Mouse (Mus musculus): ENCODE results near the gene Ms4a10. TPM values are rescaled to one million over a fixed set of nuclear protein-coding genes. Genes with fewer than 3 reads are reported as not detected.

Gene Ms4a10
- 0.20 TPM in 1 of 2 replicates, not detected in the other for polyA plus RNA-seq (2016; fragmentation: Nextera tagmentation; extraction: Ambion mirVana)

GRCm38 (mm10) chr19:10974238-10974865 is at the start of gene Ms4a10:
TSS of gene Ms4a10 (minus strand) at chr19:10974670.
- WGBS = 34% methylated on average over 4 of the region's 4 CpGs
- DNase-seq (ENCODE audit: low spot score) = no peak

GRCm38 (mm10) chr19:11022382-11022781 is 47.9 kb upstream of the Ms4a10 start:
- no peak for DNase-seq (ENCODE audit: low spot score)
- no peaks in the 10 kb centered on the region for H3K9me3 ChIP-seq
- no peak overlapping the region for H3K27ac ChIP-seq
- H3K4me1 ChIP-seq = no peaks in the 10 kb centered on the region
- H3K36me3 ChIP-seq = no peaks in the 10 kb centered on the region
- H3K4me3 ChIP-seq = no peak overlapping the region
- H3K27me3 ChIP-seq (ENCODE audit: insufficient read depth, poor library complexity, severe bottlenecking) = no peaks in the 10 kb centered on the region

More at GRCm38 (mm10) chr19:10974238-10974865, at the start of gene Ms4a10:
- Histone ChIP-seq H3K9me3 (no peaks in the 10 kb centered on the region), H3K4me1 (peaks cover 10% of the 10 kb centered on the region), H3K27me3 (ENCODE audit: insufficient read depth, poor library complexity, severe bottlenecking) (peaks cover 9% of the 10 kb centered on the region; the same call in 1 of the 2 replicates), H3K27ac (no peak within 1 kb of the TSS), H3K4me3 (no peak within 1 kb of the TSS), H3K36me3 (no peaks in the 10 kb centered on the region)

DNA sequence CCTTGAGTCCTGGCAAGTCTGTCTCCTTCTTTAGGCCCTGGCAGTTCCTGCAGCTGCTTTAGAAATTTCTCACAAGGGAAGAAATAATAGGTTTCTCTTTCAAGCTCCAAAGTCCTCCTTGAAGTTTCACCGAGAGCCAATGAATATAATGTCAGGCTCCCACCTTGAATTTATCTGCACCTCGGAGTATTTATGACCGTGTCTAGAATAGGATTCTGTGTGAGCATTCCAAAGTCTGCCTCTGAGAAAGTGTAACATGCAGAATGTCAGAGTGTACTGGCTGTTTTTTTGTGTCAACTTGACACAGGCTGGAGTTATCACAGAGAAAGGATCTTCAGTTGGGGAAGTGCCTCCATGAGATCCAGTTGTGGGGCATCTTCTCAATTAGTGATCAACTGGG is 43.4 kb upstream of the Ms4a10 start, which contains the start of gene Ms4a18:
TSS of gene Ms4a18 (minus strand) at position 141 of the 400 bp plus-strand sequence.
- Histone ChIP-seq H3K9me3 (no peaks in the 10 kb centered on the region), H3K27me3 (ENCODE audit: insufficient read depth, poor library complexity, severe bottlenecking) (no peaks in the 10 kb centered on the region), H3K36me3 (no peaks in the 10 kb centered on the region), H3K27ac (no peak within 1 kb of the TSS), H3K4me3 (no peak within 1 kb of the TSS), H3K4me1 (no peaks in the 10 kb centered on the region)
- WGBS = 75% methylated on average over 3 of the region's 3 CpGs
- no peak for DNase-seq (ENCODE audit: low spot score)

DNA sequence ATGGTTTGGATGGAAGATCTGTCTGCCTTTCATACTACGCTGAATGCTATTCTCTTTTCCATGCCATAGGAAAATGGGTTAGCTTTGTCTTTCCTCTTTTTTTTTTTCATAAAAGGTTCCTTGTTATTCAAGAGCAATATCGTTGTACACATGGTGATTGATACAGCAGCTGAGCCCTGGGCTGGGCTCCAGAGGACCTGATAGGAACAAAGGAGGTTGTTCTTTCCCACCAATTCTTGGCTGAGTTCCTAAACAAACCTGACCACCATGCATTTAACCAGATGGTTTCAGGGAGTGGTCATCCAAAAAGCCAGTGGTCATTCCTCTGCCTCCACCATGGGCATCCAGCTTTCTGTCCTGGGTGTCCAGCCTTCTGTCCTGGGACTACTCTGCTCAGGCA is 42.8 kb upstream of the Ms4a10 start:
- H3K9me3 ChIP-seq = no peaks in the 10 kb centered on the region
- no peaks in the 10 kb centered on the region for H3K27me3 ChIP-seq (ENCODE audit: insufficient read depth, poor library complexity, severe bottlenecking)
- H3K27ac ChIP-seq = no peak overlapping the region
- WGBS = 75% methylated on average over 2 of the region's 2 CpGs
- DNase-seq (ENCODE audit: low spot score) = no peak
- no peaks in the 10 kb centered on the region for H3K4me1 ChIP-seq
- H3K4me3 ChIP-seq = no peak overlapping the region
- H3K36me3 ChIP-seq = no peaks in the 10 kb centered on the region

DNA sequence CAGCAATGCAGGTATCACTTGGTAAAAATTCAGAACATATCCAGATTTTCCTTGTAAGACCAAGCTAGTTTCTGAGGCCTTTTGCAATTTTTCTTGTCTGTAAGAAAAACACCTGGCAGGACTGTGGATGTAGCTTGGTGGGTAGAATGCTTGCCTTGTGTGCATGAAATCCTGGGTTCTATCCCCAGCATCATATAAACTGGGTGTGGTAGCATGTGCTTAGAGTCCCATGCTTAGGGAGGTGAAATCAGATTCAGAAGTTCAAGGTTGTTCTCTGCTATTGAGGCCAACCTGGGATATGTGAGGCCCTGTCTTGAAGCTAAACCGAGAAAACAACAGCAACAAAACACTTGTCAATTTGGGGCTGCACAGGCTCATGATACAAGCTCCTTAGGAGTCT is 41.5 kb upstream of the Ms4a10 start:
- Histone ChIP-seq H3K36me3 (no peaks in the 10 kb centered on the region), H3K9me3 (no peaks in the 10 kb centered on the region), H3K4me3 (no peak overlapping the region), H3K27me3 (ENCODE audit: insufficient read depth, poor library complexity, severe bottlenecking) (no peaks in the 10 kb centered on the region), H3K27ac (no peak overlapping the region), H3K4me1 (no peaks in the 10 kb centered on the region)
- no peak for DNase-seq (ENCODE audit: low spot score)
- 62% methylated on average over 1 of the region's 1 CpGs for WGBS

- Histone ChIP-seq H3K4me1 (no peaks in the 10 kb centered on the region), H3K27ac (no peak overlapping the region), H3K4me3 (no peak overlapping the region), H3K9me3 (no peaks in the 10 kb centered on the region), H3K27me3 (ENCODE audit: insufficient read depth, poor library complexity, severe bottlenecking) (no peaks in the 10 kb centered on the region), H3K36me3 (no peaks in the 10 kb centered on the region)
- no peak for DNase-seq (ENCODE audit: low spot score)
These were observed 41.0 kb upstream of the Ms4a10 start for GRCm38 (mm10) chr19:11015468-11015867.

DNA sequence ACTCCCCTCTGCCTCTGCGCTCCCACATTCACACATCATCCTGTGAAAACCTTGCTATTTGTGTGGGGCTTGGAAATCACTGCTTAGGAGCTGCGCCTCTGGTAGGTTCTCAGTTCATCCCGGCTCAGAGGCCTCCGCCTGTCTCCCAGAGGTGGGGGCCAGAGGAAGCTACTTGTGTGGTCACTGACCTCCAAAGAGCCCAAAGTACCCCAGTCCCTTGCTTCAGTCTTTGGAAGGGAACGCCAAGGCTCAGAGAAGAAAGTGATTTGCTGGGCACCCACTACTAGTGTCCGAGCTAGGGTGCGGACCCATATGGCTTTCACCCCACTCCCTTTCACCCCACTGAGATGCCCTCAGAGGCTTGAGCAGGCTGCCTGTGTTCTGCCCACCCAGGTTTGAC is 18.7 kb upstream of the Ms4a10 start, which contains the start of gene Ms4a15:
TSS of gene Ms4a15 (minus strand) at position 101 of the 400 bp plus-strand sequence.
- 84% methylated on average over 7 of the region's 7 CpGs for WGBS
- Histone ChIP-seq H3K9me3 (no peaks in the 10 kb centered on the region), H3K4me3 (no peak within 1 kb of the TSS), H3K4me1 (peaks cover 11% of the 10 kb centered on the region), H3K27ac (no peak within 1 kb of the TSS), H3K36me3 (no peaks in the 10 kb centered on the region), H3K27me3 (ENCODE audit: insufficient read depth, poor library complexity, severe bottlenecking) (0 out of 2 replicates have a peak, but pooled peaks cover 4% of the 10 kb centered on the region)
- no peak for DNase-seq (ENCODE audit: low spot score)

- no peak for DNase-seq (ENCODE audit: low spot score)
- H3K9me3 ChIP-seq = no peaks in the 10 kb centered on the region
- no peaks in the 10 kb centered on the region for H3K36me3 ChIP-seq
- H3K27ac ChIP-seq = no peak overlapping the region
- no peak overlapping the region for H3K4me3 ChIP-seq
- H3K4me1 ChIP-seq = peaks cover 11% of the 10 kb centered on the region
- H3K27me3 ChIP-seq (ENCODE audit: insufficient read depth, poor library complexity, severe bottlenecking) = 0 out of 2 replicates have a peak, but pooled peaks cover 4% of the 10 kb centered on the region
These were observed 17.4 kb upstream of the Ms4a10 start for GRCm38 (mm10) chr19:10991911-10992310.

DNA sequence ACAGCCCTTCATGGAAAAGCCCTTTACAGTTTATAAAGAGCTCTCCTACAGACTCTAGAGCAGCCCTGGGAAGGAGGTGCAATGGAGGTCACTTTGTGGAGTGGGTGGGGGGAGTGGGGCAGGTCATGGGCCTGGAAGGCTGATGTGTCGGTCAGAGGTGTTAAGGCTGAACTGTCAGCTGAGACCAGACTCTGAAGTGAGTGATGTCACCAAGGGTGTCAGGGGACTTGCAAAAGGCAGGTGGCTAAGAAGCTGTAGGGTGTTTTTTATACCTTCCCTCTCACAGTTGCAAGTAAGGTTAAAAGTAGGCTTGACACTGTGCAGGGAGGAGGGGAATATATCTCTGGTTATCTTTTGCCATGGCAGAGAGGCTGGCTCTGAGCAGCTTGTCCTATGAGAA is 16.3 kb upstream of the Ms4a10 start:
- DNase-seq (ENCODE audit: low spot score) = no peak
- Histone ChIP-seq H3K4me1 (peaks cover 11% of the 10 kb centered on the region), H3K36me3 (no peaks in the 10 kb centered on the region), H3K27ac (no peak overlapping the region; the same call in 1 of the 2 replicates), H3K9me3 (no peaks in the 10 kb centered on the region), H3K27me3 (ENCODE audit: insufficient read depth, poor library complexity, severe bottlenecking) (0 out of 2 replicates have a peak, but pooled peaks cover 4% of the 10 kb centered on the region), H3K4me3 (no peak overlapping the region)
- 15% methylated on average over 1 of the region's 1 CpGs for WGBS

DNA sequence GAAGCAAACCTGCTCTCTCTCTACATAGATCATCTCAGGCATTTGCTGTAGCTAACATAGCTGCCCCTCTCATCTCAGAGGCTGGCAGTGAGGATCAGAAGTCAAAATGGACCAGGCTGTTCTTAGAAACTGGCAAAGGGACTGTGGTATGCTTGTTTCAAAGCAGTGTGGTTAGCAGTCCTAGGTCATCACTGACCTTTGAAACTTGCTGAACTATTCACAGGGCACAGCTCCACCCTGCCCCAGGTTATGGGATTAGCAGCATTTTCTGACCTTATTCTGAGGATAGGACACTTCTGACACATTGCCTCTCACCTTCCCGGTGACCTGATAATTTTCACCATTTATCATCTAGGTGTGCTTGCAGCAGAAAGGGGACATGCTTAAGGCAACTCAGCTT is 14.1 kb upstream of the Ms4a10 start:
- peaks cover 11% of the 10 kb centered on the region for H3K4me1 ChIP-seq
- no peaks in the 10 kb centered on the region for H3K36me3 ChIP-seq
- H3K9me3 ChIP-seq = no peaks in the 10 kb centered on the region
- 0 out of 2 replicates have a peak, but pooled peaks cover 4% of the 10 kb centered on the region for H3K27me3 ChIP-seq (ENCODE audit: insufficient read depth, poor library complexity, severe bottlenecking)
- no peak for DNase-seq (ENCODE audit: low spot score)
- H3K4me3 ChIP-seq = no peak overlapping the region
- no peak overlapping the region for H3K27ac ChIP-seq
- 83% methylated on average over 1 of the region's 1 CpGs for WGBS

DNA sequence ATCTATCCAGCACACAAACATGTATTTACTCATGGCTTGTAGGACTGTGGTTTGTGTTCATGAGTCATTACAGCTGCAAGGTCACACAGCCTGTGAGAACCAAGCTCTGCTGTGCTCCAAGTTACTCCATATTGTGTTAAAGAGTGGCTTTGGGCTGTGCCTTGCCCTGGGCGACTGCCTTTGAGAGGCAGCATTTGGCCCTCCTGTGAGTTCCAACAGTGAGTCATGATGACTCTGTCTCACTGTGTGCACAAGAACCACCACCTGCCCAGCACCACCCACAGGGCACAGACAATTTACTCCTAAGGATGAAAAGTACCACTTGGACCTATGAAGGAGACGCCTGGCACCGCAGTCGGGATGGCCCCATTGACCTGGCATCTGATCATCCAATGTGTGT is 11.4 kb upstream of the Ms4a10 start:
- Histone ChIP-seq H3K4me3 (no peak overlapping the region), H3K27ac (no peak overlapping the region), H3K9me3 (no peaks in the 10 kb centered on the region), H3K27me3 (ENCODE audit: insufficient read depth, poor library complexity, severe bottlenecking) (peaks cover 12% of the 10 kb centered on the region; the same call in 1 of the 2 replicates), H3K36me3 (no peaks in the 10 kb centered on the region), H3K4me1 (peaks cover 12% of the 10 kb centered on the region)
- no peak for DNase-seq (ENCODE audit: low spot score)
- WGBS = 79% methylated on average over 4 of the region's 4 CpGs

DNA sequence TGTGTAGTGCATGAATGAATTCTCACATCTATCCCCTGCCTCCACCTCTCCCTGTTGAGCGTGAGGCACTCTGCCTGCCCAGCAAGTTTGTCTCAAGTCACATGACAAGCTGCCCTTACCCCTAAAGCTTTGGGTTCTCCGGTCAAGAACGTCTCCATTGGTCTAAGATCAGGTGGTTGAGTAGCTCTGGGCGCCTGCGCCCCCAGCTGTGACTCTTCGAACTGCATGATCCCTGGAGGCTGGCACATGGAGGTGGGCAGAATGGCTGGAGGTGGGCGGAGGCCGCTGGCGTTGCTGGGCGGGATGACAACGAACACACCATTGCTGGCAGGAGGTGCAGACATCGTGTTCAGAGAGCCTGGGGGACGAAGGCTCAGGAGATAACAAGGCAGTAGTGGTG is 10.1 kb upstream of the Ms4a10 start:
- peaks cover 12% of the 10 kb centered on the region for H3K4me1 ChIP-seq
- H3K27me3 ChIP-seq (ENCODE audit: insufficient read depth, poor library complexity, severe bottlenecking) = peaks cover 12% of the 10 kb centered on the region; the same call in 1 of the 2 replicates
- H3K9me3 ChIP-seq = no peaks in the 10 kb centered on the region
- 69% methylated on average over 13 of the region's 13 CpGs for WGBS
- DNase-seq (ENCODE audit: low spot score) = no peak
- no peak overlapping the region for H3K27ac ChIP-seq
- no peak overlapping the region for H3K4me3 ChIP-seq
- no peaks in the 10 kb centered on the region for H3K36me3 ChIP-seq

- WGBS = 20% methylated on average over 14 of the region's 14 CpGs
- DNase-seq (ENCODE audit: low spot score) = no peak
- Histone ChIP-seq H3K4me1 (peaks cover 15% of the 10 kb centered on the region), H3K27ac (no peak overlapping the region), H3K36me3 (no peaks in the 10 kb centered on the region), H3K9me3 (no peaks in the 10 kb centered on the region), H3K4me3 (0 out of 2 replicates have a peak overlapping the region, but pooled peaks have one; percentile 30), H3K27me3 (ENCODE audit: insufficient read depth, poor library complexity, severe bottlenecking) (peaks cover 12% of the 10 kb centered on the region; the same call in 1 of the 2 replicates)
These were observed 8.7 kb upstream of the Ms4a10 start for GRCm38 (mm10) chr19:10983146-10983545.

Measured in heart, embryonic 10.5 days (tissue).